Mouse (Mus musculus) lung, postnatal 0 days (tissue): ENCODE results near the gene Rars2. TPM values are rescaled to one million over a fixed set of nuclear protein-coding genes. Genes with fewer than 3 reads are reported as not detected.
A peak's percentile ranks its signal among the peaks of the same experiment; 100 is the strongest.
"Not testable (repeated sequence)": the region's sequence is repeated elsewhere in the genome, so short reads cannot be mapped to it uniquely, and the experiment has no call there.

Experiments
- ATAC-seq: fragments of 200-750 bp; cut with Nextera tagmentation; 2 replicates; pipeline ENCODE4 v1.8.0; 2017; ENCODE audit warnings: moderate library complexity
- DNase-seq: peaks from one replicate; pipeline ENCODE4 v3.0.0-alpha.2; 2016; ENCODE audit warnings: low spot score
- H3K27ac ChIP-seq: fragments of 300-500 bp; sonication (generic); 2 replicates; pipeline ENCODE4 v1.5.1; 2014; ENCODE audit warnings: antibody characterized with exemption, mild to moderate bottlenecking, low read length, mixed read lengths
- H3K27me3 ChIP-seq: fragments of 300-500 bp; sonication (generic); replicated peaks from 2 replicates; pipeline ENCODE4 v1.6.1; 2014; ENCODE audit warnings: low read length, mixed read lengths; ENCODE audit not compliant: insufficient read depth
- H3K36me3 ChIP-seq: fragments of 300-500 bp; sonication (generic); 2 replicates; pipeline ENCODE4 v1.6.1; 2014; ENCODE audit warnings: low read length, mixed read lengths; ENCODE audit not compliant: insufficient read depth
- H3K4me1 ChIP-seq: fragments of 300-500 bp; sonication (generic); 2 replicates; pipeline ENCODE4 v1.6.1; 2014; ENCODE audit warnings: antibody characterized with exemption, low read depth, low read length, mixed read lengths; ENCODE audit not compliant: insufficient read depth
- H3K4me2 ChIP-seq: fragments of 300-500 bp; sonication (generic); replicated peaks from 2 replicates; pipeline ENCODE4 v1.6.1; 2014; ENCODE audit warnings: low read depth, mild to moderate bottlenecking, low read length, moderate library complexity, mixed read lengths
- H3K4me3 ChIP-seq: fragments of 300-500 bp; sonication (generic); 2 replicates; pipeline ENCODE4 v1.5.1; 2014; ENCODE audit warnings: low read depth, low read length
- H3K9ac ChIP-seq: fragments of 300-500 bp; sonication (generic); replicated peaks from 2 replicates; pipeline ENCODE4 v1.6.1; 2014; ENCODE audit warnings: low read depth, mild to moderate bottlenecking
- H3K9me3 ChIP-seq: fragments of 300-500 bp; sonication (generic); 2 replicates; pipeline ENCODE4 v1.6.1; 2016; ENCODE audit warnings: low read length, mixed read lengths
- CTCF ChIP-seq: IDR thresholded peaks from 2 replicates; pipeline ENCODE4 v1.5.1; 2016; ENCODE audit warnings: antibody characterized with exemption, mild to moderate bottlenecking
- EP300 ChIP-seq: IDR thresholded peaks from 2 replicates; pipeline ENCODE4 v1.6.1; 2016; ENCODE audit warnings: antibody characterized with exemption, mild to moderate bottlenecking, control low read depth
- WGBS: fragments of 180-500 bp; shearing (Covaris S2); extraction: QIAGEN DNeasy Blood & Tissue Kit; methylation state at CpG from one replicate; pipeline ENCODE4 v1.1.7; 2014; 5-methylcytosine and 5-hydroxymethylcytosine counted together
- polyA plus RNA-seq: library from polyadenylated mRNA; unstranded; fragments of >200 nt; fragmentation: Nextera tagmentation; extraction: Ambion mirVana; gene quantifications from 2 replicates; pipeline ENCODE4 v1.2.1, GENCODE M21; 2015

The Rars2 gene
- 31.9 and 33.8 TPM in 2 replicates for polyA plus RNA-seq

DNA sequence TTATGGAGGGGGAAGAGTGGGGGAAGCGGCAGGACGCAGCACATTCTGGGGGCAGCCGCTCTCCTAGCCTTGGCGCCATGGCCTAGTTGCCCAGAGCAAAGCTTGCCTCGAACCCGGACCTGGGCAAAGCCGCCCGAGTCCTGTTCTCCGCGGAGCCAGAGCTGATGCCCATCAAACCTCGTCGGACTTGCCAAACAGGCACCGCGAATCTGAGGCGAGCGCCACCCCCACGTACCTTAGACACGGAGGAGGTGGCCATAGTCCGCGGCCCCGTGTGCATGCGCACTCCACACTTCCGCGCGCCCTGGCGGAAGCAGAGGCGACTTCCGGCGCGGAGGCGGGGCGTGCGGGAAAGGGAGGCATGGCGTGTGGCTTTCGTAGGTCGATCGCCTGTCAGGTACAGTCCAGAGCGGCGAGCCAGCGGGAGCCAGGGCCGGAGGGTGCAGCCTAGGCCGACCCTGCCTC is at the start of gene Rars2, which contains the start of gene Orc3:
Rars2 (plus strand) TSS at position 328 of the 465 bp plus-strand sequence.
Orc3 (minus strand) TSS at position 315 of the 465 bp plus-strand sequence.
- peak; percentile 98 for ATAC-seq
- Histone ChIP-seq H3K36me3 (no peaks in the 10 kb centered on the region), H3K4me1 (peaks cover 16% of the 10 kb centered on the region; the same call in 1 of the 2 replicates), H3K4me2 (peak within 1 kb of the TSS; percentile 81), H3K9ac (peak within 1 kb of the TSS; percentile 69), H3K4me3 (peak within 1 kb of the TSS; percentile 84), H3K27ac (peak within 1 kb of the TSS; percentile 85), H3K27me3 (no peaks in the 10 kb centered on the region), H3K9me3 (no peaks in the 10 kb centered on the region)
- DNase-seq, result peak; percentile 94
- WGBS, result under 1% methylated on average over 41 of the region's 42 CpGs
- no peak for TF ChIP-seq EP300
- peak; percentile 47 for TF ChIP-seq CTCF

GRCm38 (mm10) chr4:34566226-34566625 is 48.5 kb upstream of the Rars2 start:
- no peak for ATAC-seq
- WGBS, result 81% methylated on average over 6 of the region's 6 CpGs
- H3K9me3 ChIP-seq, result no peaks in the 10 kb centered on the region
- H3K36me3 ChIP-seq, result no peaks in the 10 kb centered on the region; the same call in 1 of the 2 replicates
- TF ChIP-seq CTCF (no peak), EP300 (no peak)
- no peak overlapping the region for H3K4me3 ChIP-seq
- H3K27ac ChIP-seq, result no peak overlapping the region
- H3K4me1 ChIP-seq, result no peaks in the 10 kb centered on the region
- DNase-seq, result no peak
- H3K27me3 ChIP-seq, result no peaks in the 10 kb centered on the region
- H3K4me2 ChIP-seq, result no peak overlapping the region
- H3K9ac ChIP-seq, result no peak overlapping the region

DNA sequence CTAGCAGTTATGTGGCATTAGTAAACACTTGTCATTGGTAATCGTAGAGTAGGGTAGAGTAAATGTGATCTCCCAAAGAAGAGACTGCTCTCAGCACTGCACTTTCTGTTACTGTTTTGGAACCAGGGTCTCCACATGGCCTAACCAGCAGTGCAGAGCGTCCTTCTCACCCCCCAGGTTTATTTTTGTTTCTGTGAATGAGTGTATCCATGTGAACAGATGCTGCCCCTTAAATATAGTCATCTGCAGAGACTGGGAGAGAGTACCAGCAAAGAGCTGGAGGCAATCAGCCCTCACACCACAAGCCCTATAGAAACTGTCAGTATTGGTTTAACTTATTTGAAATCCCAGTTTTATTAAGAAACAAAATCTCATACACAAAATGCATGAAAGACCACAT is 41.9 kb upstream of the Rars2 start:
- DNase-seq, result no peak
- H3K27me3 ChIP-seq, result no peaks in the 10 kb centered on the region
- peaks cover 30% of the 10 kb centered on the region for H3K36me3 ChIP-seq
- no peak for ATAC-seq
- H3K4me3 ChIP-seq, result no peak overlapping the region
- no peaks in the 10 kb centered on the region for H3K4me1 ChIP-seq
- WGBS, result 60% methylated on average over 2 of the region's 2 CpGs
- no peak overlapping the region for H3K27ac ChIP-seq
- no peak overlapping the region for H3K4me2 ChIP-seq
- H3K9ac ChIP-seq, result no peak overlapping the region
- no peaks in the 10 kb centered on the region for H3K9me3 ChIP-seq
- TF ChIP-seq EP300, result no peak
- no peak for TF ChIP-seq CTCF

DNA sequence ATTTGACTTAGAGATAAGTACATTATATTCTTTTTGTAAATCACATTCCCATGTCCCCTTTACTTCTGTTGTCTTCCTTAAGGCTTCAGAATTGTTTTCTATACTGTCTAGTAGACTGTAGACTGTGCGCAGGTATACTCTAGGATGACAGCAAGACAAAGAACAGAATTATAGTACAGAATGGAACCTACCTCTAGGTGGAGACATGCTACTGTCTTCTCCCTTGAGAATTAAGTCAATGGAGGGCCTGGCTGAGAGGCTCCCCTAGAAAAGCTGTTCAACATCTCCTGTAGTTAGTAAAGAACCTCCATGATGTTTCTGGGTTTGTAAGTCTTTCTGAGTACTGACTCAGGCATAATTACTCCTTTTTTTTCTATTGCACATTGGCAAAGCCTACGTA is 37.7 kb upstream of the Rars2 start:
- 91% methylated on average over 2 of the region's 2 CpGs for WGBS
- ATAC-seq (no peak), DNase-seq (no peak)
- Histone ChIP-seq H3K27me3 (no peaks in the 10 kb centered on the region), H3K4me3 (no peak overlapping the region), H3K9ac (no peak overlapping the region), H3K4me2 (no peak overlapping the region), H3K27ac (no peak overlapping the region), H3K4me1 (no peaks in the 10 kb centered on the region), H3K9me3 (no peaks in the 10 kb centered on the region), H3K36me3 (peaks cover 35% of the 10 kb centered on the region)
- no peak for TF ChIP-seq EP300
- TF ChIP-seq CTCF, result peak; percentile 43

DNA sequence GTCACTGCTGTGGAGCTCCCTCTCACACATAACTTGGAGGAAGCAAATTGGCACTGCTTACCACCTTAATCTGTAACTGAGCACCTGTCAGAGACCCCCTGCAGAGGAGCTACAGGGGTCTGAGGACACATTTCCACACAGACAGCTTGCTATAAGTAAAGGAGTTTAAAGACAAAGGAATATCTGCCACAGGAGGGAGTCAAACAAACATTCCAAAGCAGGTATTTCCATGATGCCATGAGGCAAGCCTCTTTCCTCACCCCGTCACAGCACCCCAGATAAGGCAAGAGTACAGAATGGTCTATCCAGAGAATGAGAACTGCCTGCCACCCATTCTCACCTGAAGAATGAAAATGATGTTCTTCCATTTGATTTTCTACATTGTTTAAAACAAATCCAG is 35.5 kb upstream of the Rars2 start:
- H3K4me2 ChIP-seq, result no peak overlapping the region
- H3K9ac ChIP-seq, result no peak overlapping the region
- DNase-seq (no peak), ATAC-seq (no peak)
- H3K9me3 ChIP-seq, result no peaks in the 10 kb centered on the region
- H3K4me1 ChIP-seq, result no peaks in the 10 kb centered on the region
- no peaks in the 10 kb centered on the region for H3K27me3 ChIP-seq
- TF ChIP-seq CTCF (peak; percentile 14; the same call in 1 of the 2 replicates), EP300 (no peak)
- peaks cover 39% of the 10 kb centered on the region for H3K36me3 ChIP-seq
- H3K4me3 ChIP-seq, result no peak overlapping the region
- no peak overlapping the region for H3K27ac ChIP-seq
- 88% methylated on average over 1 of the region's 1 CpGs for WGBS

DNA sequence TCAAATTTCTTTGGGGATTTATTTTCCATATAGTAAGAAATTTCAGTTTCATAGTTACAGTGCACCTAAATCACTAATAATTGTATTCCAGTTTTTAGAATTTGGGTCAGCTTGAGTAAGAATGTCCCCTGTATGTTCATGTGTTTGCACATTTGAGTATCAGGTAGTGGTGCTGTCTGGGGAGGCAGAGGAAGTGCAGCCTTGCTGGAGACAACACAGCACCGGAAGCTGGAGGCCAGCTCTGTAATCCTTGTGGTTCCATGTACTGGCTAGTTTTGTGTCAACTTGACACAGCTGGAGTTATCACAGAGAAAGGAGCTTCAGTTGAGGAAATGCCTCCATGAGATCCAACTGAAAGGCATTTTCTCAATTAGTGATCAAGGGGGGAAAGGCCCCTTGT is 33.3 kb upstream of the Rars2 start:
- 72% methylated on average over 1 of the region's 1 CpGs for WGBS
- not testable (repeated sequence) for H3K4me1 ChIP-seq, H3K27me3 ChIP-seq, H3K4me3 ChIP-seq, H3K4me2 ChIP-seq, H3K9me3 ChIP-seq, DNase-seq, H3K27ac ChIP-seq, H3K9ac ChIP-seq, ATAC-seq
- peaks cover 32% of the 10 kb centered on the region for H3K36me3 ChIP-seq

DNA sequence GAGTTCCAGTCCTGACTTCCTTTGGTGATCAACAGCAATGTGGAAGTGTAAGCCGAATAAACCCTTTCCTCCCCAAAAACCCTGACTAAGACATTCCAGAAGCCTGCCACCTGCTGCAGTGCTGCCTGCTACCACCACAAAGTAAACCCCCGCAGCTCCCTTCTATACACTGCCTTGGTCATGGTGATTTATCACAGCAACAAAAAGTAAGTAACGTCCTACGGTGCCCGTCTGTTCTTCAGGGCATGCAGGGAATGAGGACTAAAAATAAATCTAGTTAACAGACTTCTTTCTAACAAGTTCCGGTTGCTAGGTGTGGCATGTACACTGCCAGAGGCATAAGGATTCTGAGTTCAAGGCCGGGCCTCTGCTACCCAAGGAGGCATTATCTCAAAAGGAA is 32.8 kb upstream of the Rars2 start:
- H3K4me2 ChIP-seq, result no peak overlapping the region
- no peak overlapping the region for H3K27ac ChIP-seq
- 77% methylated on average over 7 of the region's 7 CpGs for WGBS
- H3K36me3 ChIP-seq, result peaks cover 32% of the 10 kb centered on the region
- no peak overlapping the region for H3K9ac ChIP-seq
- TF ChIP-seq EP300, result no peak
- no peaks in the 10 kb centered on the region for H3K9me3 ChIP-seq
- DNase-seq (no peak), ATAC-seq (no peak)
- H3K4me1 ChIP-seq, result no peaks in the 10 kb centered on the region
- H3K27me3 ChIP-seq, result no peaks in the 10 kb centered on the region
- H3K4me3 ChIP-seq, result no peak overlapping the region
